Mouse (Mus musculus) left cerebral cortex, postnatal 14 days (tissue): ENCODE results near the gene Slc38a4. TPM values are rescaled to one million over a fixed set of nuclear protein-coding genes. Genes with fewer than 3 reads are reported as not detected.
A peak's percentile ranks its signal among the peaks of the same experiment; 100 is the strongest.

ENCODE experiments used
- DNase-seq, 2 experiments: peaks; one replicate each; pipeline ENCODE4 v3.0.0; 2021 to 2022; ENCODE audit warnings: low spot score in 2 of 2, mixed read lengths in 1 of 2
- intact Hi-C: fragments of 180-260 bp; cut with DNase I; formaldehyde crosslinking; loops from one replicate; pipeline ENCODE4 v1.15.1; 2025
- total RNA-seq, 2 experiments: library from RNA; stranded (reverse); gene quantifications; 2 replicates each; pipeline ENCODE4 v1.2.3; 2021

Gene Slc38a4
- total RNA-seq, 2 experiments from 2014 or later, result 1.3 to 1.5 TPM

DNA sequence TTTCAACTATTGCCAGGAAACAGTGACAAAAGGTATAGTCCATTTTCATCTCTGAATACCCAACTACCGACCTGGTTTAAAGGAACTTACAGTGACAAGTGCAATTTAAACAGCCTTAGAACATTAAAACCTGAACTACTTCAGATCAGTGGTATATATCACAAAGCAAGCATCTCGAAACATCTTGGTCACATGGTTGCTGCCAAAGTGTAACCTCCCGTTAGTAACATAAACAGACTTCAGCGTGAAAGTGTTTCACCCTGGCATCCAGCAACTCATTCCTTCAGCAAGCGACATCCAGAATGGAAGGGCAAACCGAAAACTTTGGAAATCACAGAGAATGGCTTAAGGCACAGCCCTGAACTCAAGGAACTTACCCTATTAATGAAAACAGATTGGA is 29.1 kb downstream of the Slc38a4 start:
- no peak for DNase-seq
- intact Hi-C loops, result no loop called here

DNA sequence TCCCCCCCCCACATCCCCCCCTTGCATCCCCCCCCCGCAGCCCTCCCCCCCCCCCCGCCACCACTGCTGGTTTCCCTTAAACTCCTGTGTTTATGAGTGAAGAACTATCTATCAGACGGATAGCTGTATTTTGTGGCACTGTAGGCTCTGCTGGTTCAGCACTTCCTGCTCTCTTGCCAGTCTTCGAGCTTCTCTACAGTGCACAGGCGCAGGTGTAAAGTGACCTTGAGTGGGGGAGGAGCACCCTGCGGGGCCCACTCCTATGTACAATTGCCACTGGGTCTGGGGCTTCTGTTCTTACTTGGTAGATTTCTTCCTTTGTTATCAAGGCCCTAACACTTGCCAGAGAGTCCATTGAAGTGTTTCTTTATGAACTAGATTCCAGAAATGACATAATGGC is 33.0 kb downstream of the Slc38a4 start:
- DNase-seq, result no peak
- intact Hi-C loops, result no loop called here

DNA sequence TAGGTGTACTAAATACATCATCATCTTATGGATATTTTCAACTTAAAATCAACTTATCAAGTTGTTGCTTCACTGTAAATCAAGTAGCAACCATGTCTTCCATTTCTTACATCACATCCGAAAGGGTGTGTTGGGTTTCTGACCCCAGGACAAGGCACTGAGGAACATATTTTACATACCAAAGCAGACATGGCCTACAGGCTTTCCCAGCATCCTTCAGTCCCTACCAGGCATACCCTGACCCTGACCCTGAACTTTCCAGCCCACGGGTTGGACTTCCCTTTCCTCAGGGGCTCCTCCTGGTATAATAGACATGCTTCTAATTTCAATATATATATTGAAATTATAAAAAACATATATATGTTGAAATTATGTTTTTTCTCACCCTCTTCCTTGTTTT is 33.5 kb downstream of the Slc38a4 start:
- intact Hi-C loops, result no loop called here
- DNase-seq, result no peak

DNA sequence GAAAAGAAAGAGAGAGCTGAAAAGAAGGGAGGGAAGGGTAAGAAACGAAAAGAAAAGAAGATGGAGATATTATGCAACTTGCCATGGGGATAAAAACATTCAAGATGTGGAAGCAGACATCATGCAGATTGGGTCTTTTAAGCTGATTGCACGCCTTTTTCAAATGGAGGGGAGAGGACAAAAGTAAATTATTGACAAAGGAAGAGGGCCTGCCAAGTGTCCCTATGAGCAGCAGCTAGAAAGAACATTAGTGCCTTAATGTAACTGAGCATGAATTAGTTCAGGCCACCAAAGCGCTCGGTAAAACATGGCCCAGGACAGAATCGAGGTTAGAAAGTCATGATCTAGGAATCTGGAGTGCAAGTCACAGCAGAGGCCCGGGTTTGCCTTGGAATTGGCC is 35.5 kb downstream of the Slc38a4 start:
- no peak for DNase-seq
- intact Hi-C loops, result no loop called here

DNA sequence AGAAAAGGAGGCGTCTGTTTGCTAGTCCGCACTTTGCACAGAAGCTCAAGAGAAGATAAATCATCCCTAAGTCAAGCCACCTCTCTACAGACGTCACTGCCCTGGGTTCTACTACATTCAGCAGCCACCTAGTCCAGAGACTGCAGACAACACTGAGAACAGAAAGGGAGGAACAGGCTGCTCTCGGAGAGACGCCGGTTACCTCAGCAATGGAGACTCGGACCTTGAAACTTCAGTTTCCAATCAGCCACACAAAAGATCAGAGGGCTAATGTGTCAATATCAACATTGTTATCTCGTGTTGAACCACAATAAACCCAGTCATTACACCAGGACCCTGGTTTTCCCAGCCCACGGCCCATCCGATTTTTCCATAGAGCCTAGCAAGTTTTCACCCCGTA is 36.4 kb downstream of the Slc38a4 start:
- no peak for DNase-seq
- intact Hi-C loops, result no loop called here

DNA sequence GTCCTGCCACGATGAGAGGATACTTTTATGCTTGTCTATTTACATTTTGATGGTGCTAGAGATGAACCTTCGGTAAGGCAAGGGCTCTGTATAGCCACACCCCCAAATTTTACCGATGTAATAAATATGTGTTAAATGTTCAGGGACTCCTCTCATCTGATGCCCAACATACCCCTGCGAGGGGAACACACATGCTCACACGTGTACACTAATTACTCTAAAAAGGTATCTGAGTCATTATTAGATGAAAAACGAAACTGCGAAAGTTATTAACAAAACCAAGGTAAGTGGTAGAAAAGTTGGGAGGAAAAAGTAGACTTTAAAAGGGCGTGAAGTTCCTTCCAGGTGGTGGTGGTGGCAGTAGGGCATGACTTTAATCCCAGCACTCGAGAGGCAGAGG is 38.6 kb downstream of the Slc38a4 start:
- no peak for DNase-seq
- intact Hi-C loops, result no loop called here

DNA sequence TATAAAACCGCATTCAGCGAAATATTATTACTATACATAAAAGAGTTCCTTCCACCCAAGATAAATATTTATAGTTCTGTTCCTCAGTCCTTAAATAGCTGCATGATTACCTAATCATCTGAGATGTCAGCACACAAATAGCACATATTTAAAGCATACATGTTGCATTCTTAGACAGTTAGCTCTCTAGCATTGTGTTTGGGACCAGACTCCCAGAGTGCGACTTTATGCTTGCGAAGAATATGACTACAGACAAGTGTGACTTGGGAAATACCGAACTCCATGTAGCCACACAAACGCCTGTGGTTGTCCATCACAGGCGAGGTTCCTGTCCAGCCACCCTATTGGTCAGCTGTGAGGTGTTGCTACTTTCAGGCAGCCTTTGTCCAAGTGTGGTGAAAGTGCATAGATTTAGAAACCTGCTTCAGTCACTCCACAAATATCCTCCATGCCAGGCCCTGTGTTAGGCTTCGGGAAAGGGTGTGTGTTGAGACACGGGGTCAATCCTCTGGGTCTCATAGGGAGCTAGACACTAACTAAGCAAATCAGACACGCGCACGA is 40.6 kb downstream of the Slc38a4 start:
- intact Hi-C loops, result no loop called here
- no peak for DNase-seq

DNA sequence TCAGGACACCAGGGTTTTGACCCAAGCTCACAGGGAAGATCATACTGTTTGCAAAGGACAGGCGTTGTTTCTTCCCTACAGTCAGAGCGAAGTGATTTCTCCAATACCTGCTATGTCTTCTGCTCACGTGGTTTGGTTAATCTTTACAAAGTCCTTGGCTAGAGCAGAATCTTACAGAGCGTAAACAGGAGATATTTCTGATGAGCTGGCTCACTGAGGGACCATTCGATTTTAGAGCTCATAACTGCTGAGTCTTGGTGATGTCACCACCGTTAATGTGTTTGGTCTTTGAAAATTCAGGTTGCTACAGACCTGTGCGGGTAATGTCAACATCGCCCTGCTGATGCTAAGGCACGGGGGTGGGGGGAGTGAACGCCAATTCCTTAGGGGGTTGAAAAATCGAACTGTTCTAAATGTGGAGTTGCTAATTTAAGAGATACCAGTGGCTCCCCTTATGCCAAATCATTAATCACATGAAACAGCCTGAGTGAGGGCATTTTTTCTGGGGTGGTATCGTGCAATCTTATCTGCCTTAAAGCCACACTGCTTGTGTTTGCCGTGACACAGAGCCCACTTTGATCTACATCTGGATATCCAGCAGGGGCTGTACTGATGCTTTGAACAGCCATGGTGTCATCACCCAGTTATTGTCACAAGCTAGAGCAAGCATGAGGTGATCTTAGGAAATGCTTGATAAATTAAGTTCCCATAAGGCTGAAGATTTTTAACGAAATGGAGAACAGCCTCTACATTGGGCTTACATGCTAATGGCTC is 44.0 kb downstream of the Slc38a4 start:
- intact Hi-C loops, result no loop called here
- DNase-seq, result no peak

DNA sequence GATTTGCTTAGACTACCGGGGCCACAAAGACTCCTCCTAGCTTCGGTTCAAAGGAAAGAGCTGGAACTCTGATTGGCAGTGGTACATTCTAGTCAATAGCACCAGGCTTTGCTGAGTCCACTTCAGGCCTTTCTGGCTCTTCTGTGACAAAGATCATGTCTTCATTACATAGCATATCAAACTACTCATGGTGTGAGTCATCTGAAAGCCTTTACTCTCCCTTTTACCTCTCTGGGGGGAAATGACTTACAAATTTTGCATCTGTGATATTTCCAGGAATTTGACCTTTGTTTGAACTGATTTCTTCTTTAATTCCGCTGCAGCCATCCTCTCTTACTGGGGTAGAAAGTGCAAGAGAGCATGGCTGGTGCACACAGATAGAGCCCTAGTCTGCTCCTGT is 46.5 kb downstream of the Slc38a4 start:
- intact Hi-C loops, result no loop called here
- DNase-seq, result no peak

DNA sequence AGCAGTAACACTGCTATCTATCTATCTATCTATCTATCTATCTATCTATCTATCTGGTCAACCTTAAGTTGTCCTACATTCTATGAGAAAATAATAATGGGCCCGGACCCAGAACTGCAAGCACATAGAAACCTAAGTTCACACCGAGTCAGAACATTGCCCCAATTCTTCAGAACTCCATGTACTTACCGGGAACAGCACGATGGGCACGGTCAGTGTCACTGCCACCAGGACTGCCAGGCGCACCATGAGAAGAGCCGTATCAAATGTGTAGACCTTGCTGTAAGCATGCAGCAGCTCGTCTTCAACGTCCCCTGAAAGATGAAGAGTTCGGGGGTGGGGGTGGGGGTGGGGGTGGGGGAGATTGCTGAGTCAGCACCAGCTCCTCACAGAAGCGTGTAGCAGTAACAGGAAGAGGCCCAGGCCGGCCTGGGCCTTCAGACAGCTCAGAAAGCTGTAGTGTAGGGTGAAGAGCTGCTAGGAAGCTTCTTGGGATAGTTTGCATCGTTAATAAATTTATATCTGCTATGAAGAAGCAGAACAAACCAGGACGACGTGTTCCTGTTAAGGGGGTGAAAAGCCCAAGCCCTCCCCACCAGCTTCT is 50.0 kb downstream of the Slc38a4 start:
- DNase-seq, result no peak
- intact Hi-C loops, result no loop called here

DNA sequence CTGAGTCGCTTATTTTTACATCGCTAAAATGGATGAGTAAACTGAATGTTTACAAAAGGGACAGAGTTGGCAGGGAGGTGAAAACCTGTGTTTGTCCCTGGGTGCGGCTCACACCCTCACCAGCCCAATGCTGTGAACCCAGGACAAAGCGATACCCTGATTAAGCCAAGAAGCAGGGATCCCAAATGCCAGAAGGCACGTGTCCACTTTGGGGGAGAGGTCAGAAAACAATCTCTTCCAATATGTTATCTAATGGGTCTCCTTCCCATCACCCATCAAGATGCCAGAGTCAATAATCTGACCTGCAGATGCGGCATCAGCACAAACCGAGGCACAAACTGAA is 51.3 kb downstream of the Slc38a4 start:
- intact Hi-C loops, result no loop called here
- DNase-seq, result no peak

DNA sequence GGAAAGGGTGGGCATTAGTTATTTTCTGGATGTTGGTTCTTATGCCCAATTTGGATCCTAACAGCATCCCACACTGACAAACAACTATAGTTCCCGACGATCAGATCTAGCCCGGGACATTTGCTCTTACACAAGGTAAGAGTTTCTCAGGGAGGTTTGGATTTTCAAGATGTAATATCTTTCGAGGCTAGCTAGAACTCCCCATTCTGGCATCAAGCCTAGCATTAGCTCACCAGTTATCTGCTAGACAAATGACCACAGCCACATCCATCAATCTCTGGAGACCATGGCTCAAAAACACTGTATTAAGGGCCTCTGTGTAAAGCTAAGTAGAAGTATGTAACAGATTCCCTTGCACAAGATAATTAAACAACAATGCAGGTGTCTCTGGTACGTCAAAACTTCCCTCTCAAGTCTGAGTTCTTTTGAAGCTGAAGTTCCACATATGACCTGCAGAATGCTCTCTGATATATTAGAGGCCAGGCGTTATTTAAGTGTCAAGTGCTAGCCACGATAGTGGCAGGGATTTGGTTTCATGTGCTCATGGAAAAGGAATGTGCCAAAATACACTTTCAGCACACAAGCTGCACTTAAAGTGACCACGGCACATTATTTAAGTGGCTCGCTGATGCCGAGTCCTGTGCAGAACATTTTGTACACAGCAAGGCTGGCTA is 51.8 kb downstream of the Slc38a4 start:
- intact Hi-C loops, result no loop called here
- no peak for DNase-seq

DNA sequence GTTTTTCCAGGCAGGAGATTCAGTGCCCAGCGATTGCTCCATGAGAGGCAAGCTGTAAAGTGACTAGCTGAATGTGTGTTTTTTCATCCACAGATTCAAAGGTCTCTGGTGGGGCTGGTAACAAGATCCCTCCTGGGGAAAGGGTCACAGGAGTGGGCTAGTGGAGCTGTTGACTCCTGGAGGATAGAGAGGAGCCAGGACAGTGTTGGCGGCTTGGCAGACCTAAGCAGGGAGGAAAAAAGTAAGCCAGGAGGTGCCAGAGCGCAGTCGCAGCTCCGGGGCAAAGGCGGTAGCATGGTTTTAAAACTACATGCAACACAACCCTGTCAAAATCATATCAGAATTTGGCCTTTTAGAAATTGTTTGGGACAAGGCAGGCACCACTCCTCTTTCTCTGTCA is 52.6 kb downstream of the Slc38a4 start:
- no peak for DNase-seq
- intact Hi-C loops, result no loop called here

DNA sequence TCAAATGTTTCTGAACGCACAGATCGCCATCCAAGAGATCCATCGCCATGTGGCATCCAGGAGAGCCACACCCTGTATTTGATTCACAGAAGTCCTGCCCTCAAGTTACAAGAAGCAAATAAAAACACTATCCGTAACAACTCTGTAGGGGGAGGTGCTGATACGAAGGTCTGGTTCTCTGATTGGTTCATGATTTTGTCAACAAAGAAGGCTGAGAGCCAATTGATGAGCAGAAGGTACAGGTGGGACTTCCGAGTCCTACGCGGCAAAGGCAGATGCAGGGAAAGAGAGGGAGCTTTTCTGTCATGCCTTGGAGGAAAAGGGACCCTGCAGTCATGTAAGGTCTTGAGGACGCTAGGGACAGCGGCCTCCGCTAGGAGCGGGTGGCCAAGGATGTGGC is 53.0 kb downstream of the Slc38a4 start:
- intact Hi-C loops, result no loop called here
- no peak for DNase-seq

DNA sequence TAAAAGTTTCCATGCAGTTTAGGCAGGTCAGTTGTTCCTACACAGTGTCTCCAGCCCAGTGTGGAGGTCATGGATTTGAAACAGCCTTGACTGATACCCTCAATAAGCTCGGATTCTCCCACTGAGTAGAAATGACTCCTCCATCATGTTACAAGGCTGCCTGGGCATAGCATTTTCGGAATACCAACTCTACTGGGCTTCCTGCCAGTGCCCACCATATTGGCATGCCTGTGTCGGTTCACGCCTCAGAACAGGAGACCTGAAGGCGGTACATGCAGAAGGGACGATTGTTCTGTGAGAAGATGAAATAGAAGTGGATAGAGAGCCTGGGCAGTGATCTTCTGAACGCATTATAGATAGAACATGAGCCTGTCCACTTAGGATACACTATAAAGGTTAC is 53.9 kb downstream of the Slc38a4 start:
- DNase-seq, result peak; percentile 27 to 28
- intact Hi-C loops, result no loop called here

DNA sequence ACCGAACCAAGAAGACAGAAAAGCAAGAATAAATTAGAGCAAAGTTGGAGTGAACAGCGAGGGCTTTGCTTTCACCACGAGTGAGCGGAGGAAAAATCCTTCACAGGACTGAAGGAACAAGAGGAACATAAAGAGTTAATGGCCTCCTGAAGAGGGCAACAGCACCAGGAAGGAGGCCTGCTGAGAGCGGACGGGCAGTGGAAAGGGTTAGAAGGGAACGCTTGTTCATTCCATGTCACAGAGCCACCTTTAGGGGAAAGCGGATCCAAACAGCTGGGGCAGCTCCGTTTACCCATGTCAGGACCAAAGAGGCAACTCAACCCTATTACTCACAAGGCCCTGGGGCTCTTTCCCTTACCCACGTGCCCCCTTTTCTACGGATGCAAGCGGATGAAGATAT is 54.3 kb downstream of the Slc38a4 start:
- intact Hi-C loops, result no loop called here
- DNase-seq, result no peak

DNA sequence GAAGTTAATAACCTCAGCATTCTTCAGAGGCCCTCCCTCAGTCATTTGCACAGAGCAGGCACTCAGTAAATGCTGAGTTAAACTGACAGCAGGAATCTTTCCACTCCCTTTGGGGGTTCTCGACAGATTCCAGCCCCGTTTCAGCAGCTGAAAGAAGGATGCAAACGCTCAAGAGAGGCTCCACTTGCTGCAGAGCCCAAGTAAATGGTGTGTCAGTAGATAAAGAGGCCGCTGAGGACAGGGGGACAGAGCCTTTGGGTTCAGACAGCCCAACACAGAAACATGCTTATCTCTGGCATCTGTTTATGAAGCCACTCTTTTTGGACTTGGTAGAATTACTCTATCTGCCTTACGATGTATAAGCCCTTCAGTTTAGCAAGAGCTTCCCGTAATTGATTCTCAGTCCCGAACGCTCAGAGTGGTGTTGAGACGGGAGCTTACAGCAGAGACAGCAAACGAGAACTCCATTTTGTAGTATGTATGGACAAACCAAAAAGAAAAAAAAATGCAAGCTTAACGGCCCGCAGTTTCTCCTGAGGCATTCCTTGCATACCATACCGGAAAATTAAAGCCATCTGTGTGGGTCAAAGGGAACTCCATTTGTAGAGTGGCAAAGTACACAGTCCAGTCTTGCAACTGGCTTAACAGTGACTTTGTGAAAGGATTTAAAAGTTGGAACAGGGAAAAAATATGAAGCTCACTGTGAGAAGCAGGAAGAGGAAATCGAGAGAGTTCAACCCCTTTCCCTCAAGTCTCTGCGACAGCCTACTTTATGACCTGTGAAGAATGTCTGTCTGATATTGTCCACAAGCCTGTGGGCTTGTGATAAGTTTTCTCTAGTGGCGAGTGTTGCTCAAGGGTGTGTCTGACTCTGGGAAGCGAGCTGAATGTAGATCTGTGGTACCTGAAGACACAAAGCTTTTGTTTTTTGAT is 55.2 kb downstream of the Slc38a4 start:
- DNase-seq, result no peak
- intact Hi-C loops, result no loop called here

DNA sequence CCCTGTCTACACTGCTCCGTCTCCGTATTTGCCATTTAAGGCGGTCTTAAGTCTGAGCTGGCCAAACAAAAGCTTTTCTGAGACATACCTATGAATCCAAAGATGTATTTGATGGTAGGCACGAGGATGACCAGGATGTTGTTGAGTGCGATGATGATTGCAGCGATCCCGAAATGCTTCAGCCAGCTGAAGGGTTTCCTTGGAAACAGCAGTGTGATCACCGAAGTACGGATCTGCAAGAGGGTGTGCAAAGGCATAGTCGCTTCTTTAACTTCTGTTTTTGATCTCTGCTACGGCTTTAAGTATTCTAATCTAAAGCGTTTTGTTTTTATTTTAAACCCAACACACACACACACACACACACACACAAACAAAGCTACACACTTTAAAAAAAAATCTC is 56.4 kb downstream of the Slc38a4 start:
- DNase-seq, result peak; percentile 29 to 34
- intact Hi-C loops, result no loop called here

DNA sequence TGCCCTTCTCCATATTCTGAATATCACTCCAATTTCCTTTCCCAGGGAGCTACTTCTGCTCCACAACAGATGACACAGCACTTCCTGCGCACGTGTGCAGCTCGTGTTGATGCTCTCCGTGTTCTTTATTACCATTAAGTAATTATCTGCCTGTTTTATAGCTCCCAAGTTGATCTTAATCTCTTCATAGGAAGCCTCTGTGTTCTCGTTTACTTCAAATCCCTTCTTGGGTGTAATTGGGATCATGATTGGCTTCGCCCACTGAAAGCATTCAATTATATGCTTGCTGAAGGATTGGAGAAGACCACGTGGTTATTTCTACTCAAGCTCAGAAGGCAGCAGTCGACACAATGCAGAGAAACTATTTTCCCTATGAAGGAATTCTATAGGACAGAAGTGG is 70.1 kb downstream of the Slc38a4 start:
- intact Hi-C loops, result no loop called here
- no peak for DNase-seq
